Mouse (Mus musculus) limb, embryonic 14.5 days (tissue): ENCODE measurements around the gene Flt1. TPM values are rescaled to one million over a fixed set of nuclear protein-coding genes. Genes with fewer than 3 reads are reported as not detected.

Source experiments
- ATAC-seq: fragments of 200-750 bp; cut with Nextera tagmentation; 2 replicates; pipeline ENCODE4 v1.8.0; 2017; ENCODE audit warnings: low read depth, moderate number of reproducible peaks, moderate TSS enrichment; ENCODE audit not compliant: low FRiP score
- DNase-seq: peaks from one replicate; pipeline ENCODE4 v3.0.0-alpha.2; 2015; ENCODE audit warnings: low spot score
- H3K27ac ChIP-seq: fragments of 300-500 bp; sonication (generic); replicated peaks from 2 replicates; pipeline ENCODE4 v1.5.1; 2014; ENCODE audit warnings: low read depth, mild to moderate bottlenecking, low read length, moderate library complexity, mixed read lengths
- H3K27me3 ChIP-seq: fragments of 300-500 bp; sonication (generic); 2 replicates; pipeline ENCODE4 v1.6.1; 2014; ENCODE audit warnings: low read length, mixed read lengths; ENCODE audit not compliant: control insufficient read depth, insufficient read depth
- H3K36me3 ChIP-seq: fragments of 300-500 bp; sonication (generic); 2 replicates; pipeline ENCODE4 v1.6.1; 2014; ENCODE audit warnings: mild to moderate bottlenecking, low read length, moderate library complexity, mixed read lengths; ENCODE audit not compliant: control insufficient read depth, insufficient read depth
- H3K4me1 ChIP-seq: fragments of 300-500 bp; sonication (generic); 2 replicates; pipeline ENCODE4 v1.6.1; 2014; ENCODE audit warnings: antibody characterized with exemption, low read length, mixed read lengths; ENCODE audit not compliant: control insufficient read depth, insufficient read depth
- H3K4me2 ChIP-seq: fragments of 300-500 bp; sonication (generic); replicated peaks from 2 replicates; pipeline ENCODE4 v1.6.1; 2014; ENCODE audit warnings: low read depth, mild to moderate bottlenecking, low read length, moderate library complexity; ENCODE audit not compliant: severe bottlenecking
- H3K4me3 ChIP-seq: fragments of 300-500 bp; sonication (generic); replicated peaks from 2 replicates; pipeline ENCODE4 v1.5.1; 2014; ENCODE audit warnings: low read length
- H3K9ac ChIP-seq: fragments of 300-500 bp; sonication (generic); 2 replicates; pipeline ENCODE4 v1.6.1; 2014; ENCODE audit warnings: mild to moderate bottlenecking, low read depth, low read length, moderate library complexity; ENCODE audit not compliant: severe bottlenecking
- H3K9me3 ChIP-seq: fragments of 300-500 bp; sonication (generic); 2 replicates; pipeline ENCODE4 v1.6.1; 2016; ENCODE audit warnings: low read length; ENCODE audit not compliant: control insufficient read depth
- POLR2A ChIP-seq: fragments of 200-500 bp; IDR thresholded peaks from 2 replicates; pipeline ENCODE4 v1.8.0; 2012; ENCODE audit warnings: inconsistent platforms, mild to moderate bottlenecking, moderate library complexity, borderline replicate concordance; ENCODE audit not compliant: insufficient read depth, insufficient read length; ENCODE audit errors: extremely low read depth
- WGBS: fragments of 180-500 bp; shearing (Covaris S2); extraction: QIAGEN DNeasy Blood & Tissue Kit; methylation state at CpG from one replicate; pipeline ENCODE4 v1.1.7; 2014; 5-methylcytosine and 5-hydroxymethylcytosine counted together
- polyA plus RNA-seq, 2 experiments: library from polyadenylated mRNA; depleted of rRNA in 1 of 2; stranded (reverse) in 1 of 2; unstranded in 1 of 2; fragments of >200 nt; fragmentation: Nextera tagmentation in 1 of 2; extraction: Ambion mirVana in 1 of 2; gene quantifications; 2 replicates each; pipeline versions ENCODE4 v1.2.1 to v1.2.3; 2012 to 2014

Gene Flt1
- polyA plus RNA-seq, 2 experiments, result 6.3 to 12.3 TPM

- no peak for DNase-seq
- H3K4me3 ChIP-seq, result no peak overlapping the region
- H3K4me1 ChIP-seq, result no peaks in the 10 kb centered on the region
- ATAC-seq, result no peak
- H3K36me3 ChIP-seq, result no peaks in the 10 kb centered on the region
- WGBS, result 81% methylated on average over 1 of the region's 1 CpGs
- no peak for TF ChIP-seq POLR2A
- no peak overlapping the region for H3K27ac ChIP-seq
- H3K9ac ChIP-seq, result no peak overlapping the region
- no peak overlapping the region for H3K4me2 ChIP-seq
- H3K9me3 ChIP-seq, result no peaks in the 10 kb centered on the region
- H3K27me3 ChIP-seq, result no peaks in the 10 kb centered on the region
These were observed 152.3 kb downstream of the Flt1 start for GRCm38 (mm10) chr5:147573555-147573954.

- no peak for ATAC-seq
- Histone ChIP-seq H3K27me3 (no peaks in the 10 kb centered on the region), H3K36me3 (no peaks in the 10 kb centered on the region), H3K4me2 (no peak overlapping the region), H3K9me3 (no peaks in the 10 kb centered on the region), H3K4me3 (no peak overlapping the region), H3K9ac (no peak overlapping the region), H3K27ac (no peak overlapping the region), H3K4me1 (no peaks in the 10 kb centered on the region)
- DNase-seq, result no peak
- WGBS, result 78% methylated on average over 7 of the region's 7 CpGs
- TF ChIP-seq POLR2A, result no peak
These were observed 153.1 kb downstream of the Flt1 start for GRCm38 (mm10) chr5:147572695-147573094.

- ATAC-seq (no peak), DNase-seq (no peak)
- H3K27ac ChIP-seq, result no peak overlapping the region
- no peak overlapping the region for H3K4me2 ChIP-seq
- no peaks in the 10 kb centered on the region for H3K27me3 ChIP-seq
- WGBS, result 59% methylated on average over 7 of the region's 7 CpGs
- no peaks in the 10 kb centered on the region for H3K4me1 ChIP-seq
- H3K36me3 ChIP-seq, result no peaks in the 10 kb centered on the region
- no peaks in the 10 kb centered on the region for H3K9me3 ChIP-seq
- no peak overlapping the region for H3K4me3 ChIP-seq
- no peak for TF ChIP-seq POLR2A
- no peak overlapping the region for H3K9ac ChIP-seq
These were observed 159.5 kb downstream of the Flt1 start for GRCm38 (mm10) chr5:147566335-147566734.

GRCm38 (mm10) chr5:147565444-147565843 lies 160.4 kb downstream of the Flt1 start:
- no peak for TF ChIP-seq POLR2A
- H3K4me3 ChIP-seq, result no peak overlapping the region
- no peak for ATAC-seq
- no peak for DNase-seq
- no peaks in the 10 kb centered on the region for H3K27me3 ChIP-seq
- H3K9ac ChIP-seq, result no peak overlapping the region
- H3K9me3 ChIP-seq, result no peaks in the 10 kb centered on the region
- H3K27ac ChIP-seq, result no peak overlapping the region
- H3K4me1 ChIP-seq, result no peaks in the 10 kb centered on the region
- 72% methylated on average over 7 of the region's 7 CpGs for WGBS
- H3K4me2 ChIP-seq, result no peak overlapping the region
- no peaks in the 10 kb centered on the region for H3K36me3 ChIP-seq

- no peaks in the 10 kb centered on the region for H3K27me3 ChIP-seq
- H3K27ac ChIP-seq, result no peak overlapping the region
- 0 out of 2 replicates have a peak overlapping the region, but pooled peaks have one; percentile 4 for H3K9ac ChIP-seq
- no peak for ATAC-seq
- peak overlapping the region; percentile 20; the same call in 1 of the 2 replicates for H3K4me2 ChIP-seq
- DNase-seq, result no peak
- H3K36me3 ChIP-seq, result no peaks in the 10 kb centered on the region
- H3K4me3 ChIP-seq, result no peak overlapping the region
- H3K4me1 ChIP-seq, result no peaks in the 10 kb centered on the region
- TF ChIP-seq POLR2A, result no peak
- 25% methylated on average over 16 of the region's 16 CpGs for WGBS
- H3K9me3 ChIP-seq, result no peaks in the 10 kb centered on the region
These were observed 161.6 kb downstream of the Flt1 start for GRCm38 (mm10) chr5:147564140-147564590.
